Mouse (Mus musculus): ENCODE measurements around the gene Gm2075.
"Not testable (repeated sequence)": the region's sequence is repeated elsewhere in the genome, so short reads cannot be mapped to it uniquely, and the experiment has no call there.

Gene Gm2075

GRCm38 (mm10) chr12:88011548-88011947 is at the start of gene Gm2075:
TSS of gene Gm2075 (plus strand) at chr12:88011848.
- DNase-seq, result not testable (repeated sequence)

- DNase-seq, result not testable (repeated sequence)
Measured at GRCm38 (mm10) chr12:87984000-87984399, 27.6 kb upstream of the Gm2075 start.

- not testable (repeated sequence) for DNase-seq
Measured at GRCm38 (mm10) chr12:88004118-88004517, 7.5 kb upstream of the Gm2075 start.

- DNase-seq, result not testable (repeated sequence)
Measured at GRCm38 (mm10) chr12:88018671-88019070, 7.0 kb downstream of the Gm2075 start, which contains the start of gene Gm6803. TSS of gene Gm6803 (minus strand) at chr12:88018771.

- not testable (repeated sequence) for DNase-seq
Measured at GRCm38 (mm10) chr12:88026704-88027103, 15.1 kb downstream of the Gm2075 start, which contains the start of gene Gm2056. TSS of gene Gm2056 (plus strand) at chr12:88027004.

- DNase-seq, result not testable (repeated sequence)
Measured at GRCm38 (mm10) chr12:88032250-88032649, 20.6 kb downstream of the Gm2075 start.

- peak; percentile 2 for DNase-seq
Measured at GRCm38 (mm10) chr12:88039062-88039461, 27.4 kb downstream of the Gm2075 start.

- not testable (repeated sequence) for DNase-seq
Measured at GRCm38 (mm10) chr12:88039703-88040102, 28.1 kb downstream of the Gm2075 start.

GRCm38 (mm10) chr12:88045226-88045625 is 33.6 kb downstream of the Gm2075 start:
- not testable (repeated sequence) for DNase-seq

Measured in kidney, postnatal 14 days (tissue).